Mouse (Mus musculus) heart, adult 2 months (tissue): ENCODE measurements around the gene Ppm1a.

Experiments used
- CTCF ChIP-seq: fragments of 200-600 bp; IDR thresholded peaks from 2 replicates; pipeline ENCODE4 v1.8.1; 2022; ENCODE audit warnings: antibody characterized with exemption, mild to moderate bottlenecking, moderate library complexity
- POLR2A ChIP-seq: fragments of 200-500 bp; IDR thresholded peaks from 2 replicates; pipeline ENCODE4 v1.6.1; 2011; ENCODE audit warnings: mild to moderate bottlenecking, low read depth, low read length, control low read depth; ENCODE audit not compliant: insufficient read depth

- TF ChIP-seq CTCF (no peak), POLR2A (no peak)
These were observed 6.6 kb upstream of the Ppm1a start for GRCm38 (mm10) chr12:72750606-72751005.
